In the genomic region with DNA sequence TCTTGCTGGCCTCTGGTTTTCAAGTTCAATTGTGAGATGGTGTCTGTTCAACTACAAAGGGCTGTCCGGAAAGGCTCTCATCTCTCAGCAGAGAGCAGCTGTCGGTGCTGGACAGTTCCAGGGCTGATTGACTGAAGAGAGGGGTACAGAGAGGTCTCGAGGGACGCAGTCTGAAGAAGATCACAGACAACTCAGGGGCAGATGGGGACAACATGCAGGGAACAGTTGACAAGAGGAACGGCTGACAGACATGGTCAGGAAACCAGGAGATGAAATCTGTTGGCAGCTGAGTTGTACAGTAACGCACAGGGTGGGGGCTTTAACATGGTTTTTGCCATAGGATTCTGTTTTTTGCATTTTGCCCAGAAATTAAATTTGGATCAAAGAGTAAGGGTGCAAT, we compare ENCODE assay signal across 23 mouse cellular contexts.
"Had no signal": no experiment of that assay in that cellular context is flagged by ENCODE, and none has a peak within 500 bp of the region (broad histone marks: within the 10 kb centered on the region; RNA-seq: fewer than 3 reads in every experiment).

No protein-coding gene starts in this region.

- H3K4me3 ChIP-seq: heart, embryonic 10.5 days; heart, embryonic 12.5 days; hindbrain, embryonic 12.5 days; kidney, embryonic 15.5 days; limb, embryonic 13.5 days; limb, embryonic 15.5 days; liver, embryonic 12.5 days had no signal

- H3K27me3 ChIP-seq: hindbrain, embryonic 12.5 days; kidney, embryonic 15.5 days; limb, embryonic 13.5 days; limb, embryonic 15.5 days; liver, embryonic 12.5 days had no signal

- H3K36me3 ChIP-seq: heart, embryonic 10.5 days; heart, embryonic 12.5 days; hindbrain, embryonic 12.5 days; kidney, embryonic 15.5 days; limb, embryonic 13.5 days; limb, embryonic 15.5 days; liver, embryonic 12.5 days had no signal

- H3K27ac ChIP-seq: heart, embryonic 10.5 days; hindbrain, embryonic 12.5 days; hindbrain, embryonic 14.5 days; kidney, embryonic 15.5 days; kidney, postnatal 0 days; limb, embryonic 13.5 days; limb, embryonic 15.5 days; liver, embryonic 12.5 days; liver, embryonic 14.5 days had no signal

- H3K9ac ChIP-seq: heart, embryonic 12.5 days; hindbrain, embryonic 12.5 days; hindbrain, embryonic 14.5 days; kidney, embryonic 15.5 days; limb, embryonic 13.5 days; limb, embryonic 15.5 days; liver, embryonic 12.5 days; liver, embryonic 14.5 days had no signal

- H3K4me2 ChIP-seq: heart, embryonic 12.5 days; hindbrain, embryonic 12.5 days; hindbrain, embryonic 14.5 days; kidney, embryonic 15.5 days; limb, embryonic 13.5 days; limb, embryonic 15.5 days; liver, embryonic 12.5 days had no signal

- ATAC-seq: hindbrain, embryonic 16.5 days; intestine, embryonic 16.5 days; liver, embryonic 12.5 days had no signal

- H3K4me1 ChIP-seq: heart, embryonic 12.5 days; kidney, embryonic 15.5 days; limb, embryonic 13.5 days; limb, embryonic 15.5 days; liver, embryonic 12.5 days had no signal

- DNase-seq: gastrocnemius, postnatal 14 days; gastrocnemius, postnatal 36 days; heart, adult 18-20 months; heart, postnatal 10 days; kidney, adult 11 months; kidney, adult 2 months; kidney, adult 9 months; kidney, postnatal 14 days; kidney, postnatal 36 days; layer of hippocampus, adult 9-11 months; layer of hippocampus, postnatal 36 days had no signal

- H3K9me3 ChIP-seq: heart, embryonic 10.5 days; heart, embryonic 12.5 days; hindbrain, embryonic 12.5 days; kidney, embryonic 15.5 days; limb, embryonic 13.5 days; limb, embryonic 15.5 days; liver, embryonic 12.5 days had no signal
